Mouse (Mus musculus) lung, postnatal 0 days (tissue): ENCODE measurements around the gene Cox14.

Experiments used
- CTCF ChIP-seq: IDR thresholded peaks from 2 replicates; pipeline ENCODE4 v1.5.1; 2016; ENCODE audit warnings: antibody characterized with exemption, mild to moderate bottlenecking
- EP300 ChIP-seq: IDR thresholded peaks from 2 replicates; pipeline ENCODE4 v1.6.1; 2016; ENCODE audit warnings: antibody characterized with exemption, mild to moderate bottlenecking, control low read depth

DNA sequence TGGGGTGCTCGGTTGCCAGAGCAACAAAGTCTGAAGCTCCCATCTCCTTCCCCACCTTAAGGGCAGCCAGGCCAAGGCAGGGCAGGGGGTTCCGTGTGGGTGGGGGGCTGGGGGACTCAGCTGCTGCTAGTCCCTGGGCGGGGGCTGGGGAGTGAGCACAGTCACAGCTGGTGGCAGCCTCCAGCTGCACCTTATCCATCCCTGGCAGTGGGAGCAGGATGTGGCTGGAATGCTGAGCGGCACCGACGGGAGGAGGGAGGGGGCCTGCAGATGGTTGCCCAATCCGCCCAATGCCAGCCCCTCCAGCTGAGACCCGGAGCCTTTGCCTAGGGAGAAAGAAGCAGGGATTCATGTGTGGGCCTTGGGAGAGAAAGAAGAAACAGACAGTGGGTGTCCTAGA, 48.3 kb upstream of the Cox14 start:
- no peak for TF ChIP-seq CTCF
- TF ChIP-seq EP300: no peak
